Mouse (Mus musculus): ENCODE results near the gene Cnot8. TPM values are rescaled to one million over a fixed set of nuclear protein-coding genes. Genes with fewer than 3 reads are reported as not detected.

The Cnot8 gene
- polyA plus RNA-seq, 1 experiment from 2014 or later: 26.2 TPM

GRCm38 (mm10) chr11:58126397-58127160 lies 22.6 kb downstream of the Cnot8 start:
- Histone ChIP-seq H3K4me2 (ENCODE audit: low read depth, low read length) (no peak overlapping the region), H3K4me3 (ENCODE audit: low read depth, low read length) (no peak overlapping the region), H3K27me3 (ENCODE audit: insufficient read depth, low read length) (no peaks in the 10 kb centered on the region), H3K27ac (ENCODE audit: low read depth) (0 out of 2 replicates have a peak overlapping the region, but pooled peaks have one; percentile 41), H3K4me1 (ENCODE audit: insufficient read depth) (peaks cover 8% of the 10 kb centered on the region; the same call in 1 of the 2 replicates), H3K36me3 (replicated peaks; ENCODE audit: insufficient read depth, low read length) (peaks cover 61% of the 10 kb centered on the region), H3K9me3 (ENCODE audit: low read length) (no peaks in the 10 kb centered on the region), H3K9ac (replicated peaks) (no peak overlapping the region)
- ATAC-seq: peak; percentile 46
- TF ChIP-seq CTCF (IDR thresholded peaks at IDR 0.05; ENCODE audit: low read depth) (peak; percentile 48), EP300 (IDR thresholded peaks at IDR 0.05; ENCODE audit: low read depth) (no peak)
- DNase-seq: peak; percentile 56
- 64% methylated on average over 7 of the region's 7 CpGs for WGBS (ENCODE audit: insufficient replicate concordance)

GRCm38 (mm10) chr11:58127544-58127943 lies 23.6 kb downstream of the Cnot8 start:
- H3K4me1 ChIP-seq (ENCODE audit: insufficient read depth): peaks cover 8% of the 10 kb centered on the region; the same call in 1 of the 2 replicates
- peak; percentile 87 for ATAC-seq
- no peak overlapping the region for H3K4me3 ChIP-seq (ENCODE audit: low read depth, low read length)
- peak; percentile 19 for DNase-seq
- peaks cover 57% of the 10 kb centered on the region for H3K36me3 ChIP-seq (replicated peaks; ENCODE audit: insufficient read depth, low read length)
- H3K9ac ChIP-seq (replicated peaks): no peak overlapping the region
- TF ChIP-seq EP300 (IDR thresholded peaks at IDR 0.05; ENCODE audit: low read depth): peak; percentile 78
- TF ChIP-seq CTCF (IDR thresholded peaks at IDR 0.05; ENCODE audit: low read depth): no peak
- peak overlapping the region; percentile 41; the same call in 1 of the 2 replicates for H3K27ac ChIP-seq (ENCODE audit: low read depth)
- no peak overlapping the region for H3K4me2 ChIP-seq (ENCODE audit: low read depth, low read length)
- WGBS (ENCODE audit: insufficient replicate concordance): 34% methylated on average over 2 of the region's 2 CpGs
- H3K9me3 ChIP-seq (ENCODE audit: low read length): no peaks in the 10 kb centered on the region
- no peaks in the 10 kb centered on the region for H3K27me3 ChIP-seq (ENCODE audit: insufficient read depth, low read length)

- TF ChIP-seq EP300 (IDR thresholded peaks at IDR 0.05; ENCODE audit: low read depth): no peak
- TF ChIP-seq CTCF (IDR thresholded peaks at IDR 0.05; ENCODE audit: low read depth): no peak
- H3K4me2 ChIP-seq (ENCODE audit: low read depth, low read length): no peak overlapping the region
- peaks cover 8% of the 10 kb centered on the region; the same call in 1 of the 2 replicates for H3K4me1 ChIP-seq (ENCODE audit: insufficient read depth)
- H3K36me3 ChIP-seq (replicated peaks; ENCODE audit: insufficient read depth, low read length): peaks cover 49% of the 10 kb centered on the region
- WGBS (ENCODE audit: insufficient replicate concordance): 80% methylated on average over 6 of the region's 6 CpGs
- no peak overlapping the region for H3K4me3 ChIP-seq (ENCODE audit: low read depth, low read length)
- ATAC-seq (no peak), DNase-seq (no peak)
- no peaks in the 10 kb centered on the region for H3K27me3 ChIP-seq (ENCODE audit: insufficient read depth, low read length)
- no peak overlapping the region for H3K27ac ChIP-seq (ENCODE audit: low read depth)
- no peaks in the 10 kb centered on the region for H3K9me3 ChIP-seq (ENCODE audit: low read length)
- H3K9ac ChIP-seq (replicated peaks): no peak overlapping the region
These were observed 25.4 kb downstream of the Cnot8 start for GRCm38 (mm10) chr11:58129302-58129843.

GRCm38 (mm10) chr11:58132026-58132425 lies 28.1 kb downstream of the Cnot8 start:
- Histone ChIP-seq H3K36me3 (replicated peaks; ENCODE audit: insufficient read depth, low read length) (peaks cover 58% of the 10 kb centered on the region), H3K4me1 (ENCODE audit: insufficient read depth) (peaks cover 7% of the 10 kb centered on the region; the same call in 1 of the 2 replicates), H3K27me3 (ENCODE audit: insufficient read depth, low read length) (no peaks in the 10 kb centered on the region), H3K27ac (ENCODE audit: low read depth) (no peak overlapping the region), H3K4me2 (ENCODE audit: low read depth, low read length) (no peak overlapping the region), H3K4me3 (ENCODE audit: low read depth, low read length) (no peak overlapping the region), H3K9ac (replicated peaks) (no peak overlapping the region), H3K9me3 (ENCODE audit: low read length) (no peaks in the 10 kb centered on the region)
- WGBS (ENCODE audit: insufficient replicate concordance): 89% methylated on average over 3 of the region's 3 CpGs
- TF ChIP-seq EP300 (IDR thresholded peaks at IDR 0.05; ENCODE audit: low read depth): no peak
- no peak for TF ChIP-seq CTCF (IDR thresholded peaks at IDR 0.05; ENCODE audit: low read depth)
- DNase-seq (no peak), ATAC-seq (no peak)

GRCm38 (mm10) chr11:58134869-58135268 lies 30.9 kb downstream of the Cnot8 start:
- Histone ChIP-seq H3K4me3 (ENCODE audit: low read depth, low read length) (no peak overlapping the region), H3K4me2 (ENCODE audit: low read depth, low read length) (no peak overlapping the region), H3K27me3 (ENCODE audit: insufficient read depth, low read length) (no peaks in the 10 kb centered on the region), H3K4me1 (ENCODE audit: insufficient read depth) (no peaks in the 10 kb centered on the region), H3K9ac (replicated peaks) (no peak overlapping the region), H3K27ac (ENCODE audit: low read depth) (no peak overlapping the region), H3K9me3 (ENCODE audit: low read length) (no peaks in the 10 kb centered on the region), H3K36me3 (replicated peaks; ENCODE audit: insufficient read depth, low read length) (peaks cover 57% of the 10 kb centered on the region)
- TF ChIP-seq CTCF (IDR thresholded peaks at IDR 0.05; ENCODE audit: low read depth) (no peak), EP300 (IDR thresholded peaks at IDR 0.05; ENCODE audit: low read depth) (no peak)
- DNase-seq: no peak
- no peak for ATAC-seq

- no peaks in the 10 kb centered on the region for H3K9me3 ChIP-seq (ENCODE audit: low read length)
- no peaks in the 10 kb centered on the region for H3K27me3 ChIP-seq (ENCODE audit: insufficient read depth, low read length)
- H3K4me2 ChIP-seq (ENCODE audit: low read depth, low read length): no peak overlapping the region
- TF ChIP-seq EP300 (IDR thresholded peaks at IDR 0.05; ENCODE audit: low read depth): no peak
- TF ChIP-seq CTCF (IDR thresholded peaks at IDR 0.05; ENCODE audit: low read depth): no peak
- no peak overlapping the region for H3K27ac ChIP-seq (ENCODE audit: low read depth)
- DNase-seq: no peak
- no peak overlapping the region for H3K9ac ChIP-seq (replicated peaks)
- H3K36me3 ChIP-seq (replicated peaks; ENCODE audit: insufficient read depth, low read length): peaks cover 57% of the 10 kb centered on the region
- ATAC-seq: no peak
- H3K4me3 ChIP-seq (ENCODE audit: low read depth, low read length): no peak overlapping the region
- no peaks in the 10 kb centered on the region for H3K4me1 ChIP-seq (ENCODE audit: insufficient read depth)
These were observed 31.3 kb downstream of the Cnot8 start for GRCm38 (mm10) chr11:58135296-58135695.

All from liver, postnatal 0 days (tissue).